Mouse (Mus musculus): ENCODE measurements at regions not wholly inside any gene's neighbourhood (a gene's known extent, or its start where the extent isn't known, plus 50 kb on each side); places are given as distances from the start of the nearest gene placed in this dataset.

DNA sequence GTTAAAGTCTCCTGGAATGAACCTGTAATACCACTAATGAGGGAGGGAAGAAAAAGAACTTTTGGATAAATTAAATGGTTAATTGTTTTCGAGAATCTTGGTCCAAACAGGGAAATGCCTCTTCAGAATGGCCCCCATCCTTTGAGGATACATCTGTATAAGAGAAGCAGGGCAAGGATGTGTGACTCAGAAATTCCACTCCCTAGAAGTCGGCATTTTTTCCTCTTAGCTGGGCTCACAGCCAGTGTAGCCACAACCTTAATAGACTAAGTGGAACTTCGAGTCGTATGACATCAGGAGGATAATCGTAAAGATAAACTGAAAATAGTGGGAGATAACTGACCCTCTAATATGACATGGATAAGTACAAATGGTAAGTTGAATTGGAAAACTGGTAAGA is 56.1 kb upstream of the Cav2 start:
- no peak for DNase-seq (ENCODE audit: low spot score in 2 of 2)

DNA sequence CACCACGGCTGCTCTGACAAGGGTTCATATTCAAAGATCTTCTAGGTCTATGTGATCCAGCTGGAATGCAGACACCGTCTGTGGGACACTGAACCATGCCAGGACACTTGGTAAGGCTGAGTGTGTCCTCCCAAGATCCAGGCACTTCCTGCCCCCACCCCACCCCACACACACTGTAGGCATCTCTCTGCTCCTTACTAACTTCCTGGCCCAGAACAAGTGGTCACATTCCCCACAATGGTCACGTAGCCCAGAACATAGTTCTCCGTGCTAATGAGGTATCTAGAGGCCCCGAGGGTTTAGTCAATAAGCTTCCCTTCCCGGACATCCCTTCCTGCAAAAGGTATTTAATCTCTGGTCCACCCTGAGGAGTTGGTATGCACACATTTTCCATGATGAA is 54.5 kb upstream of the Cav2 start:
- no peak for DNase-seq (ENCODE audit: low spot score in 2 of 2)

Measured in right cerebral cortex, adult 2 months (tissue).